Mouse (Mus musculus) NIH3T3 (cell line): ENCODE results near the gene Rnf144a.

Experiments used
- DNase-seq: peaks from one replicate; pipeline ENCODE4 v3.0.0-alpha.2; 2012; ENCODE audit warnings: low read depth

Rnf144a gene

DNA sequence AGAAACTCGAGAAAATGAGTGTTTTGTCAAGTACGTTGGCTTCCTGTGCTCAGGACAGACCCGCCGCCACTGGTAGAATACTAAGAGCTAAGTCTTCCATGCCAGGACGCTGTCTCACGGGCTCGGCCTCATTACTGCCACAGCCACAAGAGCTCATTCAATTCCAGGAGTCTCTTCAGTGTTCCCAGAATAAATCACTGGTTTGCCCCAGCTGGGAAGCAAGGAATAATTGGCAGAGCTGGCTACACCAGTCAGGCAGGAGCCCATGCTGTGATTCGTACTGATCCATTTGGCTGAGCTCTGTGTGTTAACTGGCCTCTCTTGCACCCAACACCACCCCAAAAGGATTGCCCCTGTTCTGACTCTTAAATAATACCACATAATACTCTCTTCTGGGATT lies 45.0 kb downstream of the Rnf144a start:
- DNase-seq: no peak

DNA sequence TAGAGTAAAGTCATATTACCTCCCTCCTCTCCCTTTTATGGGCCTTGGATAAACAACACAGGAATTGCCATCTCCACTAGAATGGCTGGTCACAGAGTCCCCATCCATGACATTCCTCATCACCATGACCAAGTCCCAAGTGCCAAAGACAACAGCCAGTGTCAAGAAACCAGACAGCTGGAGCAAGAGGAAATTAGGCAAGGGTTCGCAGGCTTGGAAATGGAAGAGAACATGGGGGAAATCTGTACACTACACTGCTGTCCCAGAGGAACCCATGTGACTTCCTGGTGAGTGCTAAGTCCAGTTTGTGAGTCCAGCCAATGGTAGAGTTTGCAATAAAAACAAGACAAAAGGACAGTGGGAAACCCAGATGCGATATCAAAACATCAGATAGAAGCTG lies 47.7 kb downstream of the Rnf144a start:
- DNase-seq: no peak

DNA sequence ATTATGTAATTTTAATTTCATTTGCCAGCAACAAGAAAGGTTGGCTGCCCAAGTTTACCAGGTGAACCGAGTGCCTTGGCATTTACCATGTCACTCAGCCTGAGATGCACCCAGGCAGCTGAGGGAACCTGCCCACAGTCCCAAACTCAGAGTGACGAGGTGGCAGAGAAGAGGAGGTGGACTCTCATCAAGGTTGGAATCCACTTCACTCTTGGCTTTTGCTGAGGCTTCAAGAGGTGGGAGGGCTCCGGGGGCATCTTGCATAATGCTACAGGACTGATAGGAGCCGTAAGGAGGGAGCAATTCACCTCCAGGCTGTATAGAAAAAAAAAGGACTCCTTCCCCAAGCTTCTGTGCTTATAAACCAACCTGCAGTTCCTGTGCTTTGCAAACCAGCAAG lies 48.7 kb downstream of the Rnf144a start:
- no peak for DNase-seq

DNA sequence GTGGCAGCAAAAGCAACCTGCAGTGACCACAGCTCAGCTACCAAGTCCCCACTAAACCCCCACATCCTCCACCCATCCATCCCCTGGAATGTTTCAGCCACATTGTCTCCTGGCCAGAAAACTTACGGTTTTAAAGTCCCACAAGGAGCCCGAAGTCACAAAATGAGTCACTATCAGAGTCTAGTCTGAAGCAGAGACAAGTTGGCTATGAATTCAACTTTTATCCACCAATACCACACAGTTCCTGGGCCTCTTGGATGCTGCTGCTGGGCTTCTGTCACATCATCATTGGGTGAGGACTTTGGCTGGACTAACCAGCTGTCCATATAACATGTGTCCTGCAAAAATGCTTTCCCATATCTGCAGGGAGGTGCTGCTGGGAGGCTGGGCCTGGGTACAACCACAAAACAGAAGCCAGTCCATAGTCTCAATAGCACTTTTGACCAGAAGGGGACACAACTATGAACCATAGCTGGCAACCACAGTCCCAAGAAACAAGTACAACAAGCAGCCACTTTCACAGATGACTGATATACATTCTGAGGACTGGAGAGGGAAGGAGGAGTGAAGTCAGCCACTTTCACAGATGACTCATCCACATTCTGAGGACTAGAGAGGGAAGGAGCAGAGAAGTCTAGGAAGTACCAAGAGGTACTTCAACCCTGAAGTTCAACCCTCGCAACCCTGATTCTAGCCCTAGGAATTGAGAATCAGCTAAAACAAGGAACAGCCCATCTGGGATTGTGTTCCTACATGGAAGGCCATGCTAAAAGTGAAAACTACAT lies 49.3 kb downstream of the Rnf144a start:
- peak; percentile 61 for DNase-seq

DNA sequence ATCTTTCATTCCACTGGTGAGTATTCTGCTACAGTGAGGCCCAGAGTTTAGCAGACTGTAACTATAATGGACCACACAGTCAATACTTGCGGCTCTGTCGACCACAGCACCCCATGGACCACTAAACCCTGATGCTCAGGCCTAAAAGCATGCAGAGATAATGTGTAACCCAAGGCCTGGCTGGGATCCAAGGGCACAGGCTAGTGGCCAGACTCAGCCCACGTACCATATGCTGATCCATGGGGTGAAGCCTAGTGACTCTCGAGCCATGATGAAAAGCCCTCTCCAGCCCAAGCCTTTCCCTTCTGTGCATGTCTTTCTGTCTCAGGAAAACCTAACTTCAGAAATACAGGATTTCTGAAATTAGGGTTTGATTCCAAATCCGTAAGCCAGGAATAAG lies 50.2 kb downstream of the Rnf144a start:
- DNase-seq: peak; percentile 55

DNA sequence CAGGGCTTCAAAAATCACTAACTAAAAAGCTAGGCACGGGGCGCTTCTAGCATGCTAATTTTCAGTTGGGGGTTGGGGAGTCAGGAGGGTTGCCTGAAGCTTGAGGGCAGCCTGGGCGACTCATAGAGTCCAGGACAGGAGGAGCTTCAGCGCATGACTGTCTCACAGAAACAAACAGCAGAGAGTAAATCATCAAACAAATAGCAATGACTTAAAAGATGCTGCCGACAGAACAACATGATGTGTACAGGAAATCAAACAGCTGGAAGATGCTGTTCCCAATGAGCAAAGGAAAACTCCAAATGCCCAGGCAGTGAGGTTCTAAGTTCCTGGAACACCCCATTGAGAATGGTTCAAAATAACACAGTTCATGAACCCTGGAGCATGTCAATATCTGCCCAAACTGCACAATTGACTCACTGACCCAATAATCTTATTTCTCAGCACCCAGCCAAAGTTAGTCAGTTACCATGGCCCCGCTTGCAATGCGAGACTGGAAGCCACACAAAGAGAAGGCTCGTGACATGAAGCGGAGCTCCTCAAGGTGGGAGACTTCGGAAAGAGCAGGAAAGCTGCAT lies 54.0 kb downstream of the Rnf144a start:
- peak; percentile 49 for DNase-seq

DNA sequence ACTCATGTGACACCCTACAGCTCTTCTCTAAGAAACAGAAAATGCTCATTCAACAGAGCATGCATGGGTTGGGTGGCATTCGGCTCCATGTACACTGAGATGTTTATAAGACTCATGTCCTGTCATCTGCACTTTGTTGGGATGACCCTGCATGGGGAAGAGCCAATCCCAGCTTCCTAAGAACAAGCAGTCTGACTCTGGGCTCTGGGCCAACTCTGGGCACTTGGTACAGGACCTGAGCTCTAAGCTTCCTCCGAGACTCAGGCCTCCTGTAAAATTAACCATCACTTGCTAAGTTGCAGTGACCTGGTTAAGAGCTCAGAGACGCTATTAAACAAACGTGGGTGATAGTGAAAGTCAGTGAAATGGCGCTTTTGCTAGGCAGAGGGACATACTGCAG lies 55.2 kb downstream of the Rnf144a start:
- no peak for DNase-seq

DNA sequence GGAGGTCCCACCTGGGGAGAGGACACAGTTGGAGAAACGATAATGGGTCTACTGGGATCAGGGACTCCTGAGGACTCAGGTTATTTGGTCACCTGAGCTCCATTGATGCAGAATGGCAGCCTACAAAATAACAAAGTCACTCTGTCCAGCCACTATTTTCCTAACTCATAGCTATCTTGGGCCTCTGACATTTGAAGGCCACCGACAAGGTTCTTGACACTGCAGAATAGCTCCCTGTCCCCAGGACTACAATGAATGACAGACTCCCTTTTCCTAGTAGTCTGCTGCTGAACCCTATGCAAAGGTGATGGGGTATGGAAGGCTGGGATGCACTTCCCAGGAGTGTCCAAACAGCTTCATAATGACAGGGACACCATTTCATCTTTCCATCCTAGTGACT lies 55.8 kb downstream of the Rnf144a start:
- DNase-seq: no peak

DNA sequence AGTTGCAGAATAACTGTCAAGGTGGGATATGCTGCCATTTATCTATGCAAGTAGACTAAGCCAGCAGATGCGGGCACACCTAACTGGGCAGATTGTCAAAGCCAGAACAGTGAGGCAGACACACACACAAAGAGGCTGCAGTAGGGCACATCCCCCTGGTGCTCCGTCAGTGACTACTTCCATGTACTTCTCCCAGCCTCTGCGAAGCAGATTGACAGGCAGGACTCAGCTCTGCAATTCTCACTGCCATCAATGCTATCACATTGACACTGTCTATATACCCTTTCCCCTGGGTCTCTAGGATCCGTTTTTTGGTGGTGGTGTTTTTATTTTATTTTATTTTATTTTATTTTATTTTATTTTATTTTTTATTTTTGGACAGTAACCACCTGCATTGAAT lies 57.8 kb downstream of the Rnf144a start:
- DNase-seq: no peak

DNA sequence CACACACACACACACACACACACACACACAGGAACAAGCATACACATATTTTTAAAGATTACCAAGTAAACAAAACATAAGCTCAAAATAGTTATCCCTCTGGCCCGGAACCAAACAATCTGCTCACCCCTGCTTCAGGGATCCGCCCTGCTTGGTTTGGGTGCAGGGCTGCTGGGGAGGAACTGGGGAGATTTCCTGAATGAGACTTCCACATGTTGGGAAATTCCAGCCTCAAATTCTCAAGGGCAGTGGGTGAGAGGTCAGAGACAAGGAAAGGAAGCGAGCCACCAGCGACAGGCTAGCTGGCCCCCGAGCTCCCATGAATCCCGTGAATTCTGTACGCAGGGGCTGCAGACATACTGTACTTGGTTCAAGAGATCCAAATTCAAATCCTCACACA lies 58.9 kb downstream of the Rnf144a start:
- peak; percentile 60 for DNase-seq

DNA sequence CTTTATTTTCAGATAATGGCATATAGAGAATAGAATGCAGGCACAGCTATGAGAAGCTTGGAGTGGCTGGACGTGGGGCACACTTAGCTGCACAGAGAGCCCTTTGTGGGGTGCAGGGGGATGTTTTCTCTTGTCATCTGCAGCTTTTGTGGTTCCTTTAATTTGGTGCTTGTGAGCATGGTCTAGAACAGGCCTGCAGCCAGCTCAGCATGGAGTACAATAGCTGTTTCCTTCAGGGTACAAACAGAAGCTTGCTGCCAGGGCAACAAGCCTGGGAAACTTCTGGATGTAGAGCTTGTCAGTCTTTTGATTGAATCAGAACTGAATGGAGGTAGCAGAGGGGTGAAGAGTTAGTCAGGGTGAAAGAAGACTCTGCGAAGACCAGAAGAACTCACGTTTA lies 63.7 kb downstream of the Rnf144a start:
- DNase-seq: no peak

DNA sequence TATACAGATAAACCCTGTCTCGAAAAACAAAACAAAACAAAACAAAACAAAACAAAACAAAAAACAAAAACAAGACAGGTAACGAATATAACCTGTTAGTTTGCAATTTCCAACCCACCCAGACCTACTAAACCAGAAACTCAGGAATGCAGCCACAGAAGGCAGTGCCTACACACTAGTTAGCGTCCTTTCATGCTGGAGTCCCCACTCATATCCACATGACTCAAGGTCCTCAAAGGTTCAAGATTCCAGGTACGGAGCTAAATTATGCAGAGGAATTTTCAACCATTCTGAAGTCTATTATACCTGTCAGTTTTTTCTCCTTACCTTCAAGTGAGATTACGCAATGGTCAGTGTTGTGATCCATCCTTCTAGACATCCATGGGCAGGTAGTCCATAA lies 70.6 kb downstream of the Rnf144a start:
- DNase-seq: no peak

DNA sequence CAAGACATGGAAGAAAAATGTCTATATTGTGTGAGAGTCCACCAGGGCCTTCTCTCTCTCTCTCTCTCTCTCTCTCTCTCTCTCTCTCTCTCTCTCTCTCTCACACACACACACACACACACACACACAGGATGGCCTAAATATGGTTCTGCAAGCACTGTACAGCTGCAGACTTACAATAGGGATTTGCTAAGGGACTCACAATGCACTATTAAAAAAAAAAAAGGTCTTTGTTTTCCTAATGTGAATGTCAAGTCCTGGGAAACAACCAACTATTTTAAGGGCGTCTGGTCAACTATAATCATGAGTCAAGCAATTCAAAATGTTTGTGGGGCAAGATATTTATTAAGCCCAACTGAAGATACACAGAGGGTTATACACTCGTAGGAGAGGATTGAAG lies 71.9 kb downstream of the Rnf144a start:
- DNase-seq: no peak

DNA sequence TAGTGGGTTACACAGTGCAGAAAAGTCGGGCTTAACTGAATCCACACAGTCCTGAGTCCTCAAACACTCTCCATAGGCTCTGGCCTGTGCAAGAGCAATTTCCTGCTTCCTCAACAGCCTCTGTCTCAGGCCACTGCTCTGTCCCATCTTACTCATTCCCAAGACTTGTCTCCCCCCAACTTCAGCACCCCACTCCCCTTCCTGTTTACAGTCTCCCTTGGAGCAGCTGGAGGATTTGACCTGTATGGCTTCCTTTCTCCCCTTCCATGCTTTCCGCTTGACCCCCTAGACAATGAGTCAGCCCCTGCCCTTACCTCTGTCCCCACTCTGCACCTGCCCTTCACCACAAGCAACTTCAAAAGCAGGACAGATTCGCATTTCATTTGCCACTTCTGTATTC lies 72.4 kb downstream of the Rnf144a start:
- no peak for DNase-seq

DNA sequence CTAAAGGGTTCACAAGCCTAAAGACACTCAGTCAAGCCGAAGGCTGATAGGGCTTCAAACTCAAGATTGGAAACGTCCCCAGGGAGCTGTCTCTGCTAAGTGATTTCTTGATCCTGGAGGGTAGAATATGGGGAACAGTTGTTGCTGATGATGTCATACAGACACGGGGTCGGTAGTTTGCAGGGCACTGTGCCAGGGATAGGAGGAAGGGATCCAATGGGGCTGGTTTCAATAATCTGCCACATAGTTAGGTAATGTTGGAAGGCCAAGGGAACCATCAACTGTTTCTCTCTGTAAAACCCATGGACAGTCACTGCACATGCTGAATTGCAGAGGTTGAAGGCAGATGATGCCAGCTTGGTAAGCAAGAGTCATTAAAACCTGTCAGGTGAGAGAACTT lies 73.0 kb downstream of the Rnf144a start:
- DNase-seq: peak; percentile 78

DNA sequence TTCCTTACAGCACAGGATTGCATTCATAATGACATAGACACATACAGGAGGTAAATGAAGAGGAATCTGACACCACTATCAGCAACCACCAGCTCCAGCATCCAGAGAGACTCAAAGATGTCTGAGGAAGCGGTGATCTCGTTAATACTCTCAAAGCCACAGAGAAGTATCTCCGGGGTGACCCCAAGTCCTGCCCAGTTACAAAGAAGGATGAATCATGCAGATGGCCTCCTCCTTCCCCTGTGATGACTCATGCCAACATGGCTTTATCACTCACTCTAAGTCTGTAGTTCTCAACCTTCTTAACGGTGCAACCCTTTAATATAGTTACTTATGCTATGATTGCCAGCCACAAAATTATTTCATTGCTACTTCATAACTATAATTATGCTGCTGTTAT lies 74.4 kb downstream of the Rnf144a start:
- DNase-seq: peak; percentile 59

DNA sequence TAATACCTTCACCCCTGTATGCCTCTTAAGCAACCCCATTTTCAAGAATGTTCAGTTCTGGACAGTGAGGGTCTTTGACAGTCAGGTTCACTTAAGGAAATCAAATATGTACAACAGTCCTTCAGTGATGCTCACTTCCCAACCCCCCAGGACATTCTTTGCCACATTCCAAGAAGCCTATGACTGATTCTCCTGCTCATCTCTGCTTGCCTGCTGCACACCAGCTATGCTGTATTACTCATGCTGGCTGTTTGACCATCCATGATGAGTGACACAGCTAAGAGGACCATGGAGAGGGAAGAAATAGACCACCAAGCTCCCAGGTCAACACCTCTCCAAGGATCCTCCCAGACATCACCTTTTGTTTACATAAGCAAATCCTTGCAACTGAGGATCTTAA lies 75.2 kb downstream of the Rnf144a start:
- no peak for DNase-seq

DNA sequence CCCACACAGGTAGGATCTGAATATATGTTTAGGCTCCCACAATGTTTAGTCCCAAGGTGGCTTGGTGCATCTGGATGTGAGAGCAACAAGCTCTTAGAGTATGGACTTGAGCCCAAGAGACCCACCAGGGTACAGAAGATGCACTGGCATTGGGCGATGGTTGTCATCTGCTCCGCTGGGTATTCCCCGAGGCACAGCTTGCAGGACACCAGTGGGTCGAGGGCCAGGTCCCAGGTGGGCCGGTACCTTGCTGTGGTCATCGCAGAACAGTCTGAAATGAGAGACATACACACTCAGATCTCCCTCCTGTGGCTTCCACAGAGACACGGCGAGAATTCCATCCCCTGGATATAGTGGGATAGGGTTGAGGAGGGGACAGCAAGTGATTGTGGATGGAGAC lies 75.9 kb downstream of the Rnf144a start:
- DNase-seq: no peak

DNA sequence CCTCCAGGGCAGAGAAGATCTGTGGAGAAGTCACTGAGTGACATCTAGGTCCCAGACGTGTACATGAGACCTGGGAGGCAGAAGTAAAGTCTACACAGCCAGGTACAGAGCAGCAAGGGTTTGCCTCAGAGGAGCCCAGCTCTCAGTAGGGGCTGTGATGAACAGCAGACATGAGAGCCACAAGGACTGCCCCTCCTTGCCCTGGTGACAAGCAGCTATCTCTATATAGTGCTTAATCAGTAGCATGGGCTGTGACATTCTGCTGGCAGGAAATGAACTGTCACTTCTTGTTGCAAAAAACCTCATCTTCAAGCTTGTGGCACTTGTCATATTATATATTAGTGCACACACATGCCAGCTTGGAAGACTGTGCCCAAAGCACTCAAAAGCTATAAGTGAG lies 81.4 kb downstream of the Rnf144a start:
- no peak for DNase-seq

DNA sequence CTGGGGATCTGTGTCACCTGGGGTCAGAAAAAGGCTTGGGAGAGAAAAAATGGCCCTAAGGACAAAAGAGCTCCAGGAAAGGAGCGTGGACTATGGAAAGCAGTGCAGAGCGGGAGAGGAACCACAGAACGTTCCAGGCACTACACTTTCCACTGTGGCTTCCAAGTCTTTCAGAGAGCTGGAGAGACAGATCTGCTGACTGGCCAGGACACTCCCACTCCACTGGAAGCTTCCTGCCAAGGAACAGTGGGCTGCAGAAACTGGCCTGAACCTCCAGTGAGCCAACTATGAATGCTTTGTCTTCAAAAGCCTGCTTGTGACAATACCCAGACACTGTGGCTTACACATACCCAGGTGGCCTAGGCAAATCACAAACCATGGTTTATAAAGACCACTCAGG lies 84.0 kb downstream of the Rnf144a start:
- peak; percentile 55 for DNase-seq

DNA sequence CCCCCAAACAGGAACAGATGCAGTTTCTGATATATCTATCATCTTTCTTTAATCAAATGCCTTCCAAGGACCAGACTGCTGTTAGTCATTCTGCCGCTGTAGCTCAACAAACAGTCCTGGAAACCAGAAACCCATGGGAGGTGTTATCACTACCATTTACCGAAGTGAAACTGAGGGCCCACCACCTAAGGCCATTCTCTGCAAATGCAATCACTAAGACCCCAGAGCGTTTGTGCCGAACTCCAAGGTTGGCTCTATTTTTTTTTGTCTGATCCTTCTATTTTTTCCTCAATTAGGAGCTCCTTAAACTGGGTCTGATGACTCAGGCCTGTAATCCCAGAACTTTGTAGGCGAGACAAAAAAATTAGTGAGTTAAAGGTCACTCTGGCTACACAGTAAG lies 85.3 kb downstream of the Rnf144a start:
- no peak for DNase-seq

DNA sequence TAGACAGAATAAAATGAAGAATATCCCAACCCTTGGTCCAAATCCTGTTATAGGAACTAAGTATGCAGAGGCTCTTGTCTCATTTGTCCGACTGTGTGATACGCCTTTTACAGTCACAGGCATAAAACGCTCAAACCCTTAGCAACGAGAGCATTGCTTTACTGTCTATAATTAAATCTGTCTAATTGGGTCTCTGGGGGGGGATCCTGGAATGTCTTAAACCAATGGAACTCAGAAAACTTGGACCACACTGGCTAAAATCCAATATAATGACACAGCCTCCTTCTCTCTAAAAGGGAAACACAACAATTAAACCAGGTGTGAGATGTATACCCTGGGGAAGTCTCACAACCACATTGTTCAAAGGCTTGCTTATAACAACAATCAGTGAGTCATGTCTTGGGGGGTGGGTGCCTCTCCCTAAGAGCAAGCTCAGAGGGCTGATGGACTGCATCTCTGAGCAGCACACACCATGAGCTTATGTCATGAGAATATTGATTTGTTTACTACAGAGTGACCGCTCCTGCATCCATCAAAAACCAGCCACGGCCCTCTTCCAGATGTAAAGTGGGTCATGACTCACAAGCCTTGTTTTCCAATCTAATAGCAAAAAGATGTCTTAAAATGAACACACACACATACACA lies 85.9 kb downstream of the Rnf144a start:
- peak; percentile 77 for DNase-seq

DNA sequence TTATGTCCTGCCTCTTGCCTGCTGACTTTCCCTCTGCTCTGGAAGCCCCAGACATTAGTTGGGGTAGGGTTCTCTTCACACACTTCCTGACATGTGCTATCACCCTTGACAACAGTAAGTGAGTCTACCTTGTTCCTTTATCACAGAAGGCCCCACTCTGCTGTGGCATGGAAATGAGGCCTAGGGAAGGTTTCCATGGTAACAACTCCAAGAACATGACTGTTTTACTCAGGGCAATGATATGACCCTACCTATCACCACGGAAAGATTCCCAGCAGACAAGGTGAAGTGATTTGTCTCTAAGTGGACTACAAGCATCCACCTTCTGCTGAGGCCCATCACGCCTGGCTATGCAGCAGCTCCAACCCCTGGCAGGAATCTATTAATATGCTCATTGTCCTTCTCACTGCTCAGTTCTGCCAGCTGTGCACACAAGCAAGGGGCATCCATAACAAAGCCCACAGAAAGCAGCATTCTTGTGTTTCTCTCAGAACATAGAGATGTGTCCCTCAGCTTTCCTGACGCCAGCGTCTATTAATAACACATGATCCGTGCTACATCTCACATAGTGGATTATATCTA lies 91.2 kb downstream of the Rnf144a start:
- no peak for DNase-seq
